Mouse (Mus musculus) neural tube, embryonic 13.5 days (tissue): Measurements from ENCODE around the gene Mab21l1. TPM values are rescaled to one million over a fixed set of nuclear protein-coding genes. Genes with fewer than 3 reads are reported as not detected.

Experiments
- ATAC-seq: fragments of 200-750 bp; cut with Nextera tagmentation; 2 replicates; pipeline ENCODE4 v1.8.0; 2017; ENCODE audit warnings: low read depth, mild to moderate bottlenecking, moderate TSS enrichment, moderate library complexity
- H3K27ac ChIP-seq: fragments of 300-500 bp; sonication (generic); replicated peaks from 2 replicates; pipeline ENCODE4 v1.5.1; 2015; ENCODE audit warnings: moderate library complexity, mild to moderate bottlenecking, inconsistent platforms
- H3K27me3 ChIP-seq: fragments of 300-500 bp; sonication (generic); 2 replicates; pipeline ENCODE4 v1.6.1; 2015; ENCODE audit warnings: mild to moderate bottlenecking, inconsistent platforms
- H3K36me3 ChIP-seq: fragments of 300-500 bp; sonication (generic); 2 replicates; pipeline ENCODE4 v1.6.1; 2015; ENCODE audit warnings: mild to moderate bottlenecking, inconsistent platforms
- H3K4me1 ChIP-seq: fragments of 300-500 bp; sonication (generic); replicated peaks from 2 replicates; pipeline ENCODE4 v1.6.1; 2015; ENCODE audit warnings: inconsistent platforms
- H3K4me2 ChIP-seq: fragments of 300-500 bp; sonication (generic); 2 replicates; pipeline ENCODE4 v1.6.1; 2015; ENCODE audit warnings: inconsistent platforms, mild to moderate bottlenecking, moderate library complexity
- H3K4me3 ChIP-seq: fragments of 300-500 bp; sonication (generic); 2 replicates; pipeline ENCODE4 v1.5.1; 2015; ENCODE audit warnings: mild to moderate bottlenecking, inconsistent platforms
- H3K9ac ChIP-seq: fragments of 300-500 bp; sonication (generic); 2 replicates; pipeline ENCODE4 v1.6.1; 2015; ENCODE audit warnings: moderate library complexity, mild to moderate bottlenecking, inconsistent platforms
- H3K9me3 ChIP-seq: fragments of 300-500 bp; sonication (generic); 2 replicates; pipeline ENCODE4 v1.6.1; 2016; ENCODE audit warnings: inconsistent platforms
- WGBS: fragments of 180-500 bp; shearing (Covaris S2); methylation state at CpG from one replicate; pipeline ENCODE4 v1.1.7; 2015; 5-methylcytosine and 5-hydroxymethylcytosine counted together
- polyA plus RNA-seq: library from polyadenylated mRNA; unstranded; fragments of >200 nt; fragmentation: Nextera tagmentation; extraction: Ambion mirVana; gene quantifications from 2 replicates; pipeline ENCODE4 v1.2.1, GENCODE M21; 2015

Gene Mab21l1
- polyA plus RNA-seq, 1 experiment from 2014 or later, result 80.7 TPM

GRCm38 (mm10) chr3:55824864-55825263 is 42.6 kb downstream of the Mab21l1 start:
- 46% methylated on average over 3 of the region's 3 CpGs for WGBS
- Histone ChIP-seq H3K27me3 (no peaks in the 10 kb centered on the region), H3K27ac (peak overlapping the region; percentile 53), H3K4me1 (peaks cover 29% of the 10 kb centered on the region), H3K4me3 (no peak overlapping the region), H3K4me2 (no peak overlapping the region), H3K9me3 (no peaks in the 10 kb centered on the region), H3K9ac (no peak overlapping the region), H3K36me3 (0 out of 2 replicates have a peak, but pooled peaks cover 7% of the 10 kb centered on the region)
- peak; percentile 66; the same call in 1 of the 2 replicates for ATAC-seq

- ATAC-seq, result no peak
- WGBS, result 32% methylated on average over 10 of the region's 10 CpGs
- H3K9me3 ChIP-seq, result no peaks in the 10 kb centered on the region
- H3K4me3 ChIP-seq, result no peak overlapping the region
- H3K27me3 ChIP-seq, result no peaks in the 10 kb centered on the region
- H3K4me1 ChIP-seq, result peaks cover 37% of the 10 kb centered on the region
- no peak overlapping the region for H3K9ac ChIP-seq
- no peak overlapping the region for H3K4me2 ChIP-seq
- no peaks in the 10 kb centered on the region for H3K36me3 ChIP-seq
- peak overlapping the region; percentile 65 for H3K27ac ChIP-seq
These were observed 46.4 kb downstream of the Mab21l1 start for GRCm38 (mm10) chr3:55828481-55829256.

- WGBS, result 35% methylated on average over 5 of the region's 5 CpGs
- no peak overlapping the region for H3K4me2 ChIP-seq
- peak overlapping the region; percentile 59; the same call in 1 of the 2 replicates for H3K27ac ChIP-seq
- H3K9me3 ChIP-seq, result no peaks in the 10 kb centered on the region
- no peaks in the 10 kb centered on the region for H3K36me3 ChIP-seq
- no peak overlapping the region for H3K9ac ChIP-seq
- H3K27me3 ChIP-seq, result no peaks in the 10 kb centered on the region
- H3K4me1 ChIP-seq, result peaks cover 32% of the 10 kb centered on the region
- peak; percentile 48 for ATAC-seq
- H3K4me3 ChIP-seq, result no peak overlapping the region
These were observed 47.9 kb downstream of the Mab21l1 start for GRCm38 (mm10) chr3:55830226-55830625.
